Mouse (Mus musculus) kidney, adult 2 months (tissue): ENCODE data around the gene Nfkbia.

ENCODE experiments used
- CTCF ChIP-seq: fragments of 200-500 bp; conservative IDR thresholded peaks from 2 replicates; pipeline ENCODE4 v1.5.1; 2011; ENCODE audit warnings: low read depth, mild to moderate bottlenecking, control low read depth, low read length, moderate library complexity, mixed read lengths; ENCODE audit not compliant: insufficient read depth, insufficient read length
- POLR2A ChIP-seq: fragments of 200-500 bp; IDR thresholded peaks from one replicate; pipeline ENCODE4 v1.6.1; 2011; ENCODE audit warnings: low read depth, low read length, control low read depth

DNA sequence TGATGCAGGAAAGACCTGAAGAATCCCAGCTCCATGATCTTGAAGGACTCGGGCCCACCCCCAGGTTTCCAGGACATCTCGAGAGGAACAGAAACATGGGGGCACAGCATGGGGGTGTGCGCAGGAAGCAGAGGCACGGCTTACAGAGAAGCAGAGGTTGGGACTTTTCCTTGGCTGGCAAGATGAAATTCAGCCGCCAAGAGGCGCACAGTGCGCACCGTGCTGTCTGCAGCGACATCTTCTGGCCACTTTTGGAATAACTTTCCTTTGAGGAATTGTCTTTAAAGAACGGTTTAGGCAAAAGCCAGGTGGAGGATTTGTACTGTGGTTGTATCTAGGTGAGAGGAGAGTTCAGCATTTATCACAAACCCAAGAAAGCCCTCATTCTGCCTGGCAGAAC lies 6.6 kb upstream of the Nfkbia start:
- peak; percentile 99 for TF ChIP-seq CTCF
- no peak for TF ChIP-seq POLR2A
